Mouse (Mus musculus): ENCODE data around the gene Itfg1.

GRCm38 (mm10) chr8:85787909-85788308, 52.8 kb downstream of the Itfg1 start:
- TF ChIP-seq CTCF (IDR thresholded peaks at IDR 0.05; ENCODE audit: extremely low read depth, insufficient read depth, low read length) (no peak), POLR2A (IDR thresholded peaks at IDR 0.05; ENCODE audit: extremely low read depth, insufficient read depth, low read length) (no peak)

Measured in cortical plate, adult 2 months (tissue).